Mouse (Mus musculus) limb, embryonic 13.5 days (tissue): Measurements from ENCODE around the gene Eapp. TPM values are rescaled to one million over a fixed set of nuclear protein-coding genes. Genes with fewer than 3 reads are reported as not detected.
"Not testable (repeated sequence)": the region's sequence is repeated elsewhere in the genome, so short reads cannot be mapped to it uniquely, and the experiment has no call there.

ENCODE experiments used
- ATAC-seq: fragments of 200-750 bp; cut with Nextera tagmentation; 2 replicates; pipeline ENCODE4 v1.8.0; 2017; ENCODE audit warnings: low read depth, moderate number of reproducible peaks, moderate TSS enrichment; ENCODE audit not compliant: low FRiP score
- H3K27ac ChIP-seq: fragments of 300-500 bp; sonication (generic); 2 replicates; pipeline ENCODE4 v1.5.1; 2015; ENCODE audit warnings: inconsistent platforms, mild to moderate bottlenecking, moderate library complexity
- H3K27me3 ChIP-seq: fragments of 300-500 bp; sonication (generic); 2 replicates; pipeline ENCODE4 v1.6.1; 2015; ENCODE audit warnings: mild to moderate bottlenecking, inconsistent platforms
- H3K36me3 ChIP-seq: fragments of 300-500 bp; sonication (generic); 2 replicates; pipeline ENCODE4 v1.6.1; 2015; ENCODE audit warnings: inconsistent platforms, mild to moderate bottlenecking, moderate library complexity
- H3K4me1 ChIP-seq: fragments of 300-500 bp; sonication (generic); 2 replicates; pipeline ENCODE4 v1.6.1; 2015; ENCODE audit warnings: inconsistent platforms
- H3K4me2 ChIP-seq: fragments of 300-500 bp; sonication (generic); replicated peaks from 2 replicates; pipeline ENCODE4 v1.6.1; 2015; ENCODE audit warnings: inconsistent platforms, mild to moderate bottlenecking, moderate library complexity
- H3K4me3 ChIP-seq: fragments of 300-500 bp; sonication (generic); 2 replicates; pipeline ENCODE4 v1.5.1; 2015; ENCODE audit warnings: moderate library complexity, mild to moderate bottlenecking, inconsistent platforms
- H3K9ac ChIP-seq: fragments of 300-500 bp; sonication (generic); 2 replicates; pipeline ENCODE4 v1.6.1; 2015; ENCODE audit warnings: mild to moderate bottlenecking, inconsistent platforms
- H3K9me3 ChIP-seq: fragments of 300-500 bp; sonication (generic); 2 replicates; pipeline ENCODE4 v1.6.1; 2016; ENCODE audit warnings: inconsistent platforms
- WGBS: fragments of 180-500 bp; shearing (Covaris S2); methylation state at CpG from one replicate; pipeline ENCODE4 v1.1.7; 2015; 5-methylcytosine and 5-hydroxymethylcytosine counted together
- polyA plus RNA-seq: library from polyadenylated mRNA; unstranded; fragments of >200 nt; fragmentation: Nextera tagmentation; extraction: Ambion mirVana; gene quantifications from 2 replicates; pipeline ENCODE4 v1.2.1, GENCODE M21; 2015

The Eapp gene
- polyA plus RNA-seq, 1 experiment from 2014 or later, result 79.7 TPM

DNA sequence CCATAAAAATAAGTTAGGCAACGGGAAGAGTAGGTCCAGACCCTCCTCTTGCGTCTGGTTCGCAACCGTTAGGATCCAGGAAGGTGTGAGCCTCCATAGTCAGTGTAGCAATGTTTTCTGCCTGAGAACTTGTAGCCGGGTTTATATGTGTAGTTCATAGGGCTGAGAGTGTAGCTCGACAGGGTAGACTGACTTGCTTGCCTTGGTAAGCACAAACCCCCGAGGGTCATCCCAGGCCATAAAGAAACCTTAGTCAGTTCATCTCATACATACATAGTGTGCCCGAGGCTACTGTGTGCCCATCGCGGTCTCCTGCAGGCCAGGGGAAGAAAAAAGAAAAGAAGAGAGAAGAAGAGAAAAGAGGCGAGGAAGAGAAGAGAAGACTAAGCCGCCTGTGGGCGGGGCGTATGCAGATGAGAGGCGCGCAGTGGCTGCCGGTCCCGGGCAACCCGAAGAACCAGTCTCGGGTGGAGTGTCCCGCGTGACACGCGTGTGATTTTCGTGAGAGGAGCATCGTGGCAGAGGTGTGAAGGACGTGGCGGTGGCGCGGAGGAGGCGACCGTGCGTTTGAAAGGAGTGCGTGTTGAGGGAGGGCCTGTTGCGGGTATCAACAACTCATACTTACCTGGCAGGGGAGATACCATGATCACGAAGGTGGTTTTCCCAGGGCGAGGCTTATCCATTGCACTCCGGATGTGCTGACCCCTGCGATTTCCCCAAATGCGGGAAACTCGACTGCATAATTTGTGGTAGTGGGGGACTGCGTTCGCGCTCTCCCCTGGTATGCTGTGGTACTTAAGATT lies 14.2 kb upstream of the Eapp start:
- not testable (repeated sequence) for H3K4me1 ChIP-seq, H3K4me3 ChIP-seq, H3K27me3 ChIP-seq, H3K9ac ChIP-seq, H3K27ac ChIP-seq, H3K9me3 ChIP-seq, H3K4me2 ChIP-seq, H3K36me3 ChIP-seq
- peak; percentile 59 for ATAC-seq
- 0% methylated on average over 12 of the region's 44 CpGs for WGBS

GRCm38 (mm10) chr12:54699394-54699793 lies 3.7 kb upstream of the Eapp start:
- Histone ChIP-seq H3K27me3 (no peaks in the 10 kb centered on the region), H3K4me2 (no peak overlapping the region)
- WGBS, result 67% methylated on average over 7 of the region's 7 CpGs

DNA sequence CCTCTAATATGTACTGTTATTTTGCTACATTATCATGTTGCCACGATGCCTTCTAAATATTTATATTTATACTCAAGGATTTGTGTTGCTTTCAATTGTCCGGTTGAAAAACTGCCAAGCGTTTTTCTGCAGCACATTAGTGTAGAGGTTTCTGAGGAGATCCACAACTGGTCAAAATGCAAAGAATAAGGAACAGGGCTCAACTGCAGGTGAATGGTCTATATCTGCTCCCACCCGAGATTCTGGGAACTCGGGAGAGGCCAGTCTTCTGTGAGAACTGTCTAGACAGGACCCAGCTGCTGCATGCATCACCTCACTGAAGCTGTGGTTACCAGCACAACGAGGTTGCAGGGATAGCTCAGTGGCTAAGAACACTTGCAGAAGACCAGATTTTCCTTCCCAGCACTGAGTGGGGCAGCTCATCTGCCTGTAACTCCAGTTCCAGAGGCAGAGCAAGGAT lies 2.1 kb upstream of the Eapp start:
- Histone ChIP-seq H3K4me1 (peaks cover 7% of the 10 kb centered on the region), H3K4me2 (no peak overlapping the region), H3K27ac (peak overlapping the region; percentile 59; the same call in 1 of the 2 replicates), H3K36me3 (no peaks in the 10 kb centered on the region), H3K4me3 (no peak overlapping the region), H3K27me3 (no peaks in the 10 kb centered on the region), H3K9ac (no peak overlapping the region), H3K9me3 (no peaks in the 10 kb centered on the region)
- 55% methylated on average over 6 of the region's 6 CpGs for WGBS
- ATAC-seq, result no peak

More at GRCm38 (mm10) chr12:54699394-54699793, 3.7 kb upstream of the Eapp start:
- Histone ChIP-seq H3K9ac (no peak overlapping the region), H3K4me1 (peaks cover 5% of the 10 kb centered on the region), H3K9me3 (no peaks in the 10 kb centered on the region), H3K36me3 (no peaks in the 10 kb centered on the region), H3K4me3 (no peak overlapping the region), H3K27ac (no peak overlapping the region)
- ATAC-seq, result no peak

GRCm38 (mm10) chr12:54697003-54697597 lies 1.4 kb upstream of the Eapp start:
- 6% methylated on average over 7 of the region's 7 CpGs for WGBS
- Histone ChIP-seq H3K4me1 (peaks cover 7% of the 10 kb centered on the region), H3K27me3 (no peaks in the 10 kb centered on the region), H3K4me3 (no peak overlapping the region), H3K36me3 (peaks cover 2% of the 10 kb centered on the region; the same call in 1 of the 2 replicates), H3K9ac (no peak overlapping the region), H3K27ac (peak overlapping the region; percentile 48; the same call in 1 of the 2 replicates), H3K9me3 (no peaks in the 10 kb centered on the region), H3K4me2 (no peak overlapping the region)
- ATAC-seq, result peak; percentile 71; the same call in 1 of the 2 replicates

DNA sequence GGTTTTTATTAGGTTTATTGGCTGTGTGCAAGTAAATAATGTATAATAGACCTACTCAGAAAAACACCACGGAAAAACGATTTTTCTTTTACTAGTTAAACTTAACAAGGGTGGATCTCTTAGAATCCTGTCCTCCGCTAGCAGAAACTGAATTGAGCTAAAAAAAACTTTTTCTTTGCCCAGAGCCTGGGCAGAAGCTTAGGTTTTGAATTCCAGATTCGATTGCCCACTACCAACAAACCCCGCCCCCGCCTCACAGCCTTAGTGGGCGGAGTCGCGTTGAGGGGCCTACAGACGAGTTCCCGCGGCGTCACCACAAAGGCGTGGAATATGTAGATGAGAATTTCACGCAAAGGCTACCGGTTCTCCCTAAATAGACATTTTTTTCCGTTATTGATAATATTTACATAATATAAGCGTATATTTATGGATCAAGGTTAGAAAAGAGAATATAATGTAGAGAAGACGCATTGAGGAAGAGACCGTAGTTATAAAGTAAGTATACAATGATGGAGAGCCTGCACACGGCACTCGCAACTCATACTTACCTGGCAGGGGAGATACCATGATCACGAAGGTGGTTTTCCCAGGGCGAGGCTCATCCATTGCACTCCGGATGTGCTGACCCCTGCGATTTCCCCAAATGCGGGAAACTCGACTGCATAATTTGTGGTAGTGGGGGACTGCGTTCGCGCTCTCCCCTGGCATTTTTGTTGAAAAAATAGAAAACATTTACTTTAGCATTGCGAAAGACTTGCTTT lies 725 bp upstream of the Eapp start:
- peak; percentile 92 for ATAC-seq
- Histone ChIP-seq H3K27ac (peak overlapping the region; percentile 82), H3K4me3 (peak overlapping the region; percentile 94), H3K4me1 (peaks cover 7% of the 10 kb centered on the region), H3K27me3 (no peaks in the 10 kb centered on the region), H3K36me3 (peaks cover 7% of the 10 kb centered on the region), H3K4me2 (peak overlapping the region; percentile 64), H3K9ac (peak overlapping the region; percentile 86), H3K9me3 (no peaks in the 10 kb centered on the region)
- WGBS, result under 1% methylated on average over 32 of the region's 32 CpGs

DNA sequence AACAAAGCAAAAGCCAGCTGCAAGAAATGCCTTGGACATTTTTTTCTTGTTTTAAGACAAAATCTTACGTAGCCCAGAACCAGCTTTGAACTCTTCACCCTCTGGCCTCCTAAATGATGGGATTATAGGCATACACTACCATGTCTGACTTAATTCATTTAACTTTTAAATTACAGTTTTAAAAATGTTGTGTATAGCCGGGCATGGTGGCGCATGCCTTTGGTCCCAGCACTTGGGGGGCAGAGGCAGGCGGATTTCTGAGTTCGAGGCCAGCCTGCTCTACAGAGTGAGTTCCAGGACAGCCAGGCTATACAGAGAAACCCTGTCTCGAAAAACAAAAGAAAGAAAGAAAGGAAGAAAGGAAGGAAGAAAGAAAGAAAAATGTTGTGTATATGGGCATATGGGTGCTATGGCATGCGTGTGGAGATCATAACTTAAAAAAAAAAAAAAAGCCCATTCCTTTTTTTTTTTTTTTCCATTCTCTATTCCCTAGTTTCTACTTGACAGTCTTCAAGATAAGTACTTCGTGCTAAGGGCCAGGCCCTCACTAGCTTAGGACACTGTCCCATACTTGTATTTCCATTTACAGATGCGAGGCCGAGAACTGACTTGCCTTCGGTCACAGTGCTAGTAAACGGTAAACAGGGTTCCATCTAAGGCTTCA lies 718 bp downstream of the Eapp start:
- H3K27me3 ChIP-seq, result no peaks in the 10 kb centered on the region
- 37% methylated on average over 12 of the region's 12 CpGs for WGBS

GRCm38 (mm10) chr12:54689082-54689481 lies 6.6 kb downstream of the Eapp start:
- Histone ChIP-seq H3K36me3 (peaks cover 66% of the 10 kb centered on the region), H3K27me3 (no peaks in the 10 kb centered on the region), H3K4me2 (no peak overlapping the region), H3K27ac (no peak overlapping the region), H3K9ac (no peak overlapping the region), H3K9me3 (no peaks in the 10 kb centered on the region), H3K4me1 (no peaks in the 10 kb centered on the region), H3K4me3 (no peak overlapping the region)
- 93% methylated on average over 5 of the region's 5 CpGs for WGBS
- ATAC-seq, result no peak

More for the DNA sequence above, 718 bp downstream of the Eapp start:
- no peak for ATAC-seq
- Histone ChIP-seq H3K4me3 (peak overlapping the region; percentile 94), H3K9me3 (no peaks in the 10 kb centered on the region), H3K9ac (peak overlapping the region; percentile 86), H3K36me3 (peaks cover 17% of the 10 kb centered on the region), H3K4me1 (peaks cover 7% of the 10 kb centered on the region), H3K4me2 (peak overlapping the region; percentile 64), H3K27ac (peak overlapping the region; percentile 82)

- Histone ChIP-seq H3K4me2 (no peak overlapping the region), H3K4me1 (no peaks in the 10 kb centered on the region), H3K9me3 (no peaks in the 10 kb centered on the region), H3K27me3 (no peaks in the 10 kb centered on the region), H3K27ac (no peak overlapping the region), H3K9ac (no peak overlapping the region), H3K4me3 (no peak overlapping the region), H3K36me3 (peaks cover 40% of the 10 kb centered on the region)
- ATAC-seq, result no peak
- 24% methylated on average over 1 of the region's 1 CpGs for WGBS
These were observed 12.5 kb downstream of the Eapp start for GRCm38 (mm10) chr12:54683182-54683581.

DNA sequence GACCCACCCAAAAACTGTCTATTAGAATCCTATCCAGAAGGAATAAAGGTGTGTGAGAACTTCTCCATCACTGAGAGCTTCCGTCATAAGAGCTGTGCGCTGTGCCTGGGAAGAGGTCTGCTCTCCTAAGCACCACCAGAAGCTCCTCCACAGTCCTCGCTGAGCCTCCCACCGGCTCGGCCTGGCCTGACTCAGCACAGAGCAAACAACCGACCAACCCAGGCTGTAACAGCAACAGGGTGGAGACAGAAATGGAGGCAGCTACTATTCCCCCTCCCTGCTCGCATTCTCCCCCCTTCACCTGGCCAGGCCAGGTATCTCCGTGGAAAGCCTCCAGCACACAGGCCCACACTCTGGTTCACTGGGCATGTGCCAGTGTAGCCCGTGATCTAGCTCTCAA lies 19.0 kb downstream of the Eapp start:
- Histone ChIP-seq H3K4me2 (no peak overlapping the region), H3K9me3 (no peaks in the 10 kb centered on the region), H3K27me3 (no peaks in the 10 kb centered on the region), H3K4me3 (no peak overlapping the region), H3K9ac (no peak overlapping the region), H3K4me1 (no peaks in the 10 kb centered on the region), H3K27ac (no peak overlapping the region), H3K36me3 (peaks cover 62% of the 10 kb centered on the region)
- WGBS, result 93% methylated on average over 9 of the region's 9 CpGs
- no peak for ATAC-seq

DNA sequence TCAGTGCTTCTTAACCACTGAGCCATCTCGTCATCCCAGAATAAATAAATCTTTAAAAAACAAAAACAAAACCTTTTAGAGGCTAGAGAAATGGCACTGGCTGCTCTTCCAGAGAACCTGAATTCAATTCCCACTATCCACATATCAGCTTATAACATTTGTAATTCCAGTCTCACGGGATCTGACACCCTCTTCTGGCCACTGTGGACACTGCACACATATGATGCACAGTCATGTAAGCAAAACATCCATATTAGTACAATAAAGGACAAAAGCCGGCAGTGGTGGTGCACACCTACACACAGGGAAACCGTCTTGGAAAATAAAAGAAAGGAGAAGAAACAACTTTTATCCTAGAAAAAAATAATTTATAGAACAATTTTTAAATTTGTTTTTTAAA lies 20.3 kb downstream of the Eapp start:
- no peaks in the 10 kb centered on the region for H3K4me1 ChIP-seq
- no peaks in the 10 kb centered on the region for H3K9me3 ChIP-seq
- H3K4me2 ChIP-seq, result no peak overlapping the region
- WGBS, result 96% methylated on average over 4 of the region's 4 CpGs
- H3K4me3 ChIP-seq, result no peak overlapping the region
- H3K27me3 ChIP-seq, result no peaks in the 10 kb centered on the region
- no peak overlapping the region for H3K9ac ChIP-seq
- H3K36me3 ChIP-seq, result peaks cover 73% of the 10 kb centered on the region
- no peak overlapping the region for H3K27ac ChIP-seq
- ATAC-seq, result no peak

- Histone ChIP-seq H3K36me3 (peaks cover 57% of the 10 kb centered on the region), H3K27ac (no peak overlapping the region), H3K9me3 (no peaks in the 10 kb centered on the region), H3K4me1 (no peaks in the 10 kb centered on the region), H3K4me2 (no peak overlapping the region), H3K9ac (no peak overlapping the region), H3K27me3 (no peaks in the 10 kb centered on the region), H3K4me3 (no peak overlapping the region)
- 92% methylated on average over 4 of the region's 4 CpGs for WGBS
- ATAC-seq, result no peak
These were observed 24.4 kb downstream of the Eapp start for GRCm38 (mm10) chr12:54671262-54671661.
